19 mouse cellular contexts compared by ENCODE assay signal in genomic region chr4:119119354-119119753, GRCm38 (mm10). TPM values are rescaled to one million over a fixed set of nuclear protein-coding genes. Genes with fewer than 3 reads are reported as not detected.
DNase-seq lines count a peak whose midpoint lies in the region; ATAC-seq and TF ChIP-seq lines count a peak whose summit lies in the region.
"Had no signal": no experiment of that assay in that cellular context is flagged by ENCODE, and none has a peak within 500 bp of the region (broad histone marks: within the 10 kb centered on the region; RNA-seq: fewer than 3 reads in every experiment).

No protein-coding gene starts in this region.

- peak overlapping the region; percentile 18 for H3K4me2 ChIP-seq in heart, embryonic 13.5 days
- H3K4me2 ChIP-seq in kidney, postnatal 0 days (ENCODE audit: low read length), result no peak overlapping the region
- H3K4me2 ChIP-seq: embryonic facial prominence, embryonic 13.5 days; forebrain, embryonic 13.5 days; hindbrain, embryonic 15.5 days had no signal

- peaks cover 100% of the 10 kb centered on the region for H3K79me2 ChIP-seq in macrophage (ENCODE audit: inconsistent target)

- peaks cover 100% of the 10 kb centered on the region for H3K4me1 ChIP-seq in heart, embryonic 13.5 days
- H3K4me1 ChIP-seq in kidney, postnatal 0 days (replicated peaks; ENCODE audit: insufficient read depth, low read length), result peaks cover 20% of the 10 kb centered on the region; the same call in 1 of the 2 replicates
- peaks cover 66% of the 10 kb centered on the region for H3K4me1 ChIP-seq in bone marrow macrophage, adult 2 months (ENCODE audit: control insufficient read depth, insufficient read depth, low read length)
- H3K4me1 ChIP-seq: hindbrain, embryonic 15.5 days had no signal

- WGBS in heart, embryonic 13.5 days, result 52% methylated on average over 5 of the region's 5 CpGs
- WGBS in kidney, postnatal 0 days, result 66% methylated on average over 5 of the region's 5 CpGs
- 96% methylated on average over 5 of the region's 5 CpGs for WGBS in macrophage (ENCODE audit: missing documents)

- no peaks in the 10 kb centered on the region for H3K9me3 ChIP-seq in heart, embryonic 13.5 days
- no peaks in the 10 kb centered on the region for H3K9me3 ChIP-seq in kidney, postnatal 0 days (replicated peaks; ENCODE audit: low read length)
- H3K9me3 ChIP-seq: embryonic facial prominence, embryonic 13.5 days; forebrain, embryonic 13.5 days; hindbrain, embryonic 15.5 days had no signal

- no peak for ATAC-seq in heart, embryonic 13.5 days (ENCODE audit: extremely low read depth, insufficient number of reproducible peaks, low FRiP score, low TSS enrichment)
- no peak for ATAC-seq in kidney, postnatal 0 days (replicated peaks; ENCODE audit: low FRiP score, low read depth)
- ATAC-seq: forebrain, embryonic 13.5 days had no signal

- intact Hi-C loops in gastrocnemius, postnatal 14 days (cut with DNase I; ENCODE audit: low total_unique reads), result no loop called here

- TF ChIP-seq CTCF in kidney, postnatal 0 days (IDR thresholded peaks at IDR 0.05; ENCODE audit: low read depth), result no peak
- no peak for TF ChIP-seq CTCF in bone marrow macrophage, adult 2 months (IDR thresholded peaks at IDR 0.05; ENCODE audit: low read depth, low read length)

- peaks cover 64% of the 10 kb centered on the region for H3K36me3 ChIP-seq in heart, embryonic 13.5 days
- peaks cover 17% of the 10 kb centered on the region for H3K36me3 ChIP-seq in kidney, postnatal 0 days (ENCODE audit: insufficient read depth, low read length)
- H3K36me3 ChIP-seq in macrophage (ENCODE audit: inconsistent target), result no peaks in the 10 kb centered on the region
- H3K36me3 ChIP-seq: hindbrain, embryonic 15.5 days had no signal

- peak overlapping the region; percentile 62 for H3K9ac ChIP-seq in heart, embryonic 13.5 days
- H3K9ac ChIP-seq in kidney, postnatal 0 days (ENCODE audit: low read depth, low read length), result no peak overlapping the region
- H3K9ac ChIP-seq: embryonic facial prominence, embryonic 13.5 days; forebrain, embryonic 13.5 days; hindbrain, embryonic 15.5 days had no signal

- no peak overlapping the region for H3K4me3 ChIP-seq in heart, embryonic 13.5 days
- no peak overlapping the region for H3K4me3 ChIP-seq in kidney, postnatal 0 days (replicated peaks; ENCODE audit: low read depth, low read length)
- no peak overlapping the region for H3K4me3 ChIP-seq in bone marrow macrophage, adult 2 months (ENCODE audit: insufficient read depth, low read length)
- H3K4me3 ChIP-seq in macrophage (ENCODE audit: inconsistent target), result no peak overlapping the region
- H3K4me3 ChIP-seq: embryonic facial prominence, embryonic 13.5 days; forebrain, embryonic 13.5 days; hindbrain, embryonic 15.5 days had no signal

- H3K27me3 ChIP-seq in heart, embryonic 13.5 days (replicated peaks), result no peaks in the 10 kb centered on the region
- H3K27me3 ChIP-seq in kidney, postnatal 0 days (ENCODE audit: insufficient read depth, low read length), result no peaks in the 10 kb centered on the region
- H3K27me3 ChIP-seq: embryonic facial prominence, embryonic 13.5 days; forebrain, embryonic 13.5 days; hindbrain, embryonic 15.5 days had no signal

- no peak for TF ChIP-seq POLR2A in bone marrow macrophage, adult 2 months (IDR thresholded peaks at IDR 0.05; ENCODE audit: borderline replicate concordance, low read depth, low read length)

- DNase-seq in heart, adult 11 months, result no peak
- DNase-seq in kidney, postnatal 0 days (ENCODE audit: low spot score), result no peak
- no peak for DNase-seq in kidney, postnatal 14 days
- DNase-seq in gastrocnemius, postnatal 14 days, result no peak
- DNase-seq in cerebellum, postnatal 4 days (ENCODE audit: low spot score in 2 of 2), result no peak
- DNase-seq: cerebellum, adult 18-20 months; kidney, adult 18-20 months; layer of hippocampus, adult 9-11 months; lung, adult 2 months; lung, postnatal 4 days; midbrain, embryonic 14.5 days; right cerebral cortex, adult 18-20 months; thymus, postnatal 4 days had no signal

- peak overlapping the region; percentile 87 for H3K27ac ChIP-seq in heart, embryonic 13.5 days (replicated peaks)
- peak overlapping the region; percentile 51; the same call in 1 of the 2 replicates for H3K27ac ChIP-seq in kidney, postnatal 0 days
- peak overlapping the region; percentile 28 for H3K27ac ChIP-seq in bone marrow macrophage, adult 2 months (ENCODE audit: insufficient read depth, low read depth, low read length)
- peak overlapping the region; percentile 17; the same call in 1 of the 2 replicates for H3K27ac ChIP-seq in macrophage
- H3K27ac ChIP-seq: embryonic facial prominence, embryonic 13.5 days; forebrain, embryonic 13.5 days; hindbrain, embryonic 15.5 days had no signal

RNA-seq across cellular contexts. Expression of gene Slc2a1, which starts 10.8 kb away (rescaled TPM):
- polyA plus RNA-seq in heart, embryonic 13.5 days (2015; fragmentation: Nextera tagmentation; extraction: Ambion mirVana), result 180 and 217 TPM in 2 replicates
- 57.5 and 58.0 TPM in 2 replicates for polyA plus RNA-seq in kidney, postnatal 0 days (2015; fragmentation: Nextera tagmentation; extraction: Ambion mirVana)
- 22.6 and 25.3 TPM in 2 replicates for polyA plus RNA-seq in bone marrow macrophage, adult 2 months (2012; ENCODE audit: insufficient read depth, insufficient read length, missing spikeins)
- total RNA-seq in macrophage (2018; cell fraction: chromatin; rRNA removed), result 10 to 100 TPM in 9 of 26 experiments, 1 to 10 TPM in 17; 4.2 to 20.1 (median 7.7) TPM
- total RNA-seq in macrophage (2018; cell fraction: cytosol; rRNA removed), result 10 to 100 TPM in 12 of 26 experiments, 1 to 10 TPM in 14; 7.0 to 33.1 (median 9.9) TPM
- 10 to 100 TPM; 10.4 to 34.0 (median 18.2) TPM for total RNA-seq in macrophage (2018; cell fraction: nucleus; rRNA removed)
- polyA plus RNA-seq in macrophage (2018), result 5.5 to 14.5 TPM (median 7.5 TPM) in 3 replicates
- 1 to 10 TPM; 4.8 to 6.6 TPM for total RNA-seq in gastrocnemius, postnatal 14 days (2021)

RNA-seq across cellular contexts. Expression of gene Zfp691, which starts 54.6 kb away (rescaled TPM):
- 8.5 and 9.5 TPM in 2 replicates for polyA plus RNA-seq in heart, embryonic 13.5 days (2015; fragmentation: Nextera tagmentation; extraction: Ambion mirVana)
- 6.1 and 8.3 TPM in 2 replicates for polyA plus RNA-seq in kidney, postnatal 0 days (2015; fragmentation: Nextera tagmentation; extraction: Ambion mirVana)
- polyA plus RNA-seq in bone marrow macrophage, adult 2 months (2012; ENCODE audit: insufficient read depth, insufficient read length, missing spikeins), result 6.4 and 6.9 TPM in 2 replicates
- total RNA-seq in macrophage (2018; cell fraction: chromatin; rRNA removed), result 1 to 10 TPM in 18 of 26 experiments, under 1 TPM in 5, not detected in 3; 0.33 to 7.1 (median 2.2) TPM
- 1 to 10 TPM in 19 of 26 experiments, under 1 TPM in 7; 0.47 to 2.8 (median 1.4) TPM for total RNA-seq in macrophage (2018; cell fraction: cytosol; rRNA removed)
- total RNA-seq in macrophage (2018; cell fraction: nucleus; rRNA removed), result 1 to 10 TPM in 21 of 26 experiments, under 1 TPM in 5; 0.42 to 8.2 (median 2.4) TPM
- polyA plus RNA-seq in macrophage (2018), result 1.2 to 2.2 TPM (median 1.6 TPM) in 3 replicates
- 10 to 100 TPM in 1 of 2 experiments, 1 to 10 TPM in 1; 9.3 to 13.5 TPM for total RNA-seq in gastrocnemius, postnatal 14 days (2021)

Comparison
In these comparisons a context has a peak if more than half of its experiments do, and no peak if none do; other contexts are left out.
1. H3K27ac ChIP-seq: peak in every context shown above with its lines; median percentile 87 in heart, embryonic 13.5 days; 51 in kidney, postnatal 0 days; 28 in bone marrow macrophage, adult 2 months; 17 in macrophage.